Mouse (Mus musculus): Measurements from ENCODE around the gene Lin7a. TPM values are rescaled to one million over a fixed set of nuclear protein-coding genes. Genes with fewer than 3 reads are reported as not detected.

Lin7a gene
- polyA plus RNA-seq, 1 experiment from 2014 or later = 3.4 TPM

GRCm38 (mm10) chr10:107253191-107253965, 18.1 kb upstream of the Lin7a start:
- H3K27ac ChIP-seq (ENCODE audit: low read length) = no peak overlapping the region
- H3K36me3 ChIP-seq (ENCODE audit: control insufficient read depth, insufficient read depth, low read length) = no peaks in the 10 kb centered on the region
- 93% methylated on average over 4 of the region's 4 CpGs for WGBS
- no peaks in the 10 kb centered on the region for H3K27me3 ChIP-seq (ENCODE audit: control insufficient read depth, insufficient read depth, low read length)
- H3K9ac ChIP-seq (ENCODE audit: low read length) = no peak overlapping the region
- H3K4me3 ChIP-seq (replicated peaks; ENCODE audit: low read length) = no peak overlapping the region
- ATAC-seq (ENCODE audit: insufficient read depth, low FRiP score) = no peak
- no peak overlapping the region for H3K4me2 ChIP-seq (ENCODE audit: low read depth, low read length)
- no peaks in the 10 kb centered on the region for H3K4me1 ChIP-seq (ENCODE audit: control insufficient read depth, insufficient read depth, low read length)
- H3K9me3 ChIP-seq (replicated peaks; ENCODE audit: control insufficient read depth, low read length) = no peaks in the 10 kb centered on the region

- Histone ChIP-seq H3K36me3 (ENCODE audit: control insufficient read depth, insufficient read depth, low read length) (no peaks in the 10 kb centered on the region), H3K27me3 (ENCODE audit: control insufficient read depth, insufficient read depth, low read length) (no peaks in the 10 kb centered on the region), H3K4me3 (replicated peaks; ENCODE audit: low read length) (no peak overlapping the region), H3K4me1 (ENCODE audit: control insufficient read depth, insufficient read depth, low read length) (no peaks in the 10 kb centered on the region), H3K9me3 (replicated peaks; ENCODE audit: control insufficient read depth, low read length) (no peaks in the 10 kb centered on the region), H3K9ac (ENCODE audit: low read length) (no peak overlapping the region), H3K27ac (ENCODE audit: low read length) (no peak overlapping the region), H3K4me2 (ENCODE audit: low read depth, low read length) (no peak overlapping the region)
- ATAC-seq (ENCODE audit: insufficient read depth, low FRiP score) = no peak
Observed at GRCm38 (mm10) chr10:107254656-107255055, 16.8 kb upstream of the Lin7a start.

DNA sequence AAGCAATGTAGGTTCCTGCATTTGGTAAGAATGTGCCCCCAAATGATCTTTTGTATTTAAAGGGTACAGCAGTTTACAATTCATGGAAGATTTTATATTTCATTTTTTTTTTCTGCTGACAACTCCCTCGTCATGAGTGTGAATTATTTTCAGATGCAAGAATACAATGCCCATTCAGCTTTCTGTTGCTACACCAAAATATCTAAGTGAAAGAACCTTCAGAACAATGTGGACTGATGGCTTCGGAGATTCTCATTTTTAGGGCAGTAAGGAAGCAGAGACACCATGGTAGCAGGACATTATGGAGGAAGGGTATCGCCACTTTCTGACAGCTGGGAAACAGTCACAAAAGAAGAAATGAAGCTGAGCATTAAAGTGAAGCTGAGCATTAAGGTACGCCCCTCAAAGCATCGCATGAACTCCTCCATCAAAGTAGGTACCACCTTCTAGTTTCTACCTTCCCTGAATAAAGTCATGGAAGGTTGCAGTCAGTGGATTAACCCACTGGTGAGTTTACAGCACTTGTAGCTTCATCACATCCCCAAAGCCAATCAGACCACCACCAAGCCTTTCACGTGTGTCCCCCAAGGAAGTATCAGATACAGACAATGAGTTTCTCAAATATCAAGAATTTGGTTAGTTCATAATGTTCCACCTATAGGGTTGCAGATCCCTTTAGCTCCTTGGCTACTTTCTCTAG, 16.0 kb upstream of the Lin7a start:
- Histone ChIP-seq H3K4me2 (ENCODE audit: low read depth, low read length) (no peak overlapping the region), H3K4me1 (ENCODE audit: control insufficient read depth, insufficient read depth, low read length) (no peaks in the 10 kb centered on the region), H3K9me3 (replicated peaks; ENCODE audit: control insufficient read depth, low read length) (no peaks in the 10 kb centered on the region), H3K27me3 (ENCODE audit: control insufficient read depth, insufficient read depth, low read length) (no peaks in the 10 kb centered on the region), H3K9ac (ENCODE audit: low read length) (no peak overlapping the region), H3K27ac (ENCODE audit: low read length) (no peak overlapping the region), H3K4me3 (replicated peaks; ENCODE audit: low read length) (no peak overlapping the region), H3K36me3 (ENCODE audit: control insufficient read depth, insufficient read depth, low read length) (no peaks in the 10 kb centered on the region)
- WGBS = 87% methylated on average over 6 of the region's 6 CpGs
- no peak for ATAC-seq (ENCODE audit: insufficient read depth, low FRiP score)

GRCm38 (mm10) chr10:107256451-107256960, 15.0 kb upstream of the Lin7a start:
- Histone ChIP-seq H3K4me2 (ENCODE audit: low read depth, low read length) (no peak overlapping the region), H3K4me3 (replicated peaks; ENCODE audit: low read length) (no peak overlapping the region), H3K27me3 (ENCODE audit: control insufficient read depth, insufficient read depth, low read length) (no peaks in the 10 kb centered on the region), H3K9me3 (replicated peaks; ENCODE audit: control insufficient read depth, low read length) (no peaks in the 10 kb centered on the region), H3K27ac (ENCODE audit: low read length) (no peak overlapping the region), H3K4me1 (ENCODE audit: control insufficient read depth, insufficient read depth, low read length) (no peaks in the 10 kb centered on the region), H3K9ac (ENCODE audit: low read length) (no peak overlapping the region), H3K36me3 (ENCODE audit: control insufficient read depth, insufficient read depth, low read length) (no peaks in the 10 kb centered on the region)
- no peak for ATAC-seq (ENCODE audit: insufficient read depth, low FRiP score)
- WGBS = 65% methylated on average over 5 of the region's 5 CpGs

DNA sequence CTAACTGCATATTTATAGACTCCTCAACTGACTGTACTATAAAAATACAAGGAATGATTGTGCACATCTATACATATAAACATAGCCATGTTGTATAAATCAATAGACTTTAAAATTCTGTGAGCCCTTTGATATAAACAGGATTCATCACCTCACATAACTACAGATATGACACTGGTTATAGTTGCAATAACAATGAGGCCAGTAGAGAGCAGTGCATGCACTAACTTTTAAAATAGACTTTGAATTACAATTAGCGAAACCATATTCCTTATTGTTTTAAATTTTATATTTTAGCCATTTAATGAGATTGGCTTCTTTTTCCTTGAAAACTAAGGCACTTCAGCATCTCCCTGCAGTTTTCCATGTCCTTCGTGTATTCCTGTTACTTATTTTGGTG, 11.1 kb upstream of the Lin7a start:
- Histone ChIP-seq H3K9ac (ENCODE audit: low read length) (no peak overlapping the region), H3K9me3 (replicated peaks; ENCODE audit: control insufficient read depth, low read length) (no peaks in the 10 kb centered on the region), H3K27ac (ENCODE audit: low read length) (no peak overlapping the region), H3K4me3 (replicated peaks; ENCODE audit: low read length) (no peak overlapping the region), H3K36me3 (ENCODE audit: control insufficient read depth, insufficient read depth, low read length) (no peaks in the 10 kb centered on the region), H3K4me2 (ENCODE audit: low read depth, low read length) (no peak overlapping the region), H3K27me3 (ENCODE audit: control insufficient read depth, insufficient read depth, low read length) (no peaks in the 10 kb centered on the region), H3K4me1 (ENCODE audit: control insufficient read depth, insufficient read depth, low read length) (no peaks in the 10 kb centered on the region)
- no peak for ATAC-seq (ENCODE audit: insufficient read depth, low FRiP score)
- WGBS = 76% methylated on average over 2 of the region's 2 CpGs

DNA sequence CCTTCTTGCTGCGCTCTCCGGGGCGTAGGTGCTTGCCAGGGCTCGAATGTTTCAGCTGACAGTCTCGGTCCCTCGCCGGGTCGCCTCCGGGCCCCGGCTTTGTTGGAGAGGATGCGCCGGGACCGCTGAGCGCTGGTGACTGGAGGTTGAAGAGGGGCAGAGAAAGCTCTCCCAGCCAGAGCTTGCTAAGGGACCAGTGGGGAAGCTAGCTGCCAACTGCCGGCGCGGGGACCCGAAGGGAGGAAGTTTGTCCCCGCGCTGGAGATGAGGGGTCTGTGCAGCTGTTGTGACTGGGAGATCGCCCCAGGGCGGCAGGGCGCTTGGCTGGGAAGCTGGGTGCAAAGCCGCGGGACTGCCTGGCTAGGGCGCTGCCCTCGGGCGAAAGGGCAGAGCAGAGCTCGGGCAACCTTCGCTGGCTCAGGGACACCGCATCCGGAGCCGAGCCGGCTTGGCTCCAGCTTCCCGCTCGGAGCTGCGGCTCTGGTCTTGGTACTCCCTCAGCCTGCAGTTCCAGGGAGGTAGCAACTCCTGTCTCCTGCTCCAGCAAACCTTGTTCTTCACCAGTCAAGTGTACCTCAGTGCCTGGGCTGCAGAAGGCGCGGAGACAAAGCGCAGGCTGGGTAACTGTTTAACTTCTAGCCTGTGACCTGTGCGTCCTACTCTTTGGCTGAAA, 781 bp downstream of the Lin7a start:
- no peaks in the 10 kb centered on the region for H3K9me3 ChIP-seq (replicated peaks; ENCODE audit: control insufficient read depth, low read length)
- peaks cover 2% of the 10 kb centered on the region; the same call in 1 of the 2 replicates for H3K27me3 ChIP-seq (ENCODE audit: control insufficient read depth, insufficient read depth, low read length)
- H3K9ac ChIP-seq (ENCODE audit: low read length) = peak overlapping the region; percentile 74
- H3K4me2 ChIP-seq (ENCODE audit: low read depth, low read length) = peak overlapping the region; percentile 96
- WGBS = under 1% methylated on average over 41 of the region's 41 CpGs
- no peaks in the 10 kb centered on the region for H3K36me3 ChIP-seq (ENCODE audit: control insufficient read depth, insufficient read depth, low read length)
- H3K27ac ChIP-seq (ENCODE audit: low read length) = no peak overlapping the region
- H3K4me3 ChIP-seq (replicated peaks; ENCODE audit: low read length) = peak overlapping the region; percentile 57
- peak; percentile 63 for ATAC-seq (ENCODE audit: insufficient read depth, low FRiP score)
- H3K4me1 ChIP-seq (ENCODE audit: control insufficient read depth, insufficient read depth, low read length) = no peaks in the 10 kb centered on the region

DNA sequence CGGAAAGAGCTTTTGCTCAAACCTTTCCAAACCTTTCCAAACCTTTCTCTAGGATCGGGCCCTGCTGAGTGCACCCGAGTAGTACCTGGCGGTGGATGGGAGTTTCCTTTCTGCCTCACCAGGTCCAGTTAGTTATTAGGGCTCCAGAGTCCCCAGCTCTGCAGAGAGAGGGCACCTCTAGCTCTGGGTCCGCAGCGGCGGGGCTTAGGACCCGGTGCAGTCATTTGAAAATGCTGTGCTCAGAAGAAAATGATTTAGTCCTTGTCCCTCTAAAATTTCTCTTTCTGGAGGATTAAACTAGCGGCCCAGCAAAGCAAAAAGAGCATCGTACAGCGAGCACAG, 1.3 kb downstream of the Lin7a start:
- no peak for ATAC-seq (ENCODE audit: insufficient read depth, low FRiP score)
- H3K27ac ChIP-seq (ENCODE audit: low read length) = no peak overlapping the region
- H3K9me3 ChIP-seq (replicated peaks; ENCODE audit: control insufficient read depth, low read length) = no peaks in the 10 kb centered on the region
- peak overlapping the region; percentile 74 for H3K9ac ChIP-seq (ENCODE audit: low read length)
- H3K4me2 ChIP-seq (ENCODE audit: low read depth, low read length) = peak overlapping the region; percentile 96
- no peaks in the 10 kb centered on the region for H3K4me1 ChIP-seq (ENCODE audit: control insufficient read depth, insufficient read depth, low read length)
- peak overlapping the region; percentile 57 for H3K4me3 ChIP-seq (replicated peaks; ENCODE audit: low read length)
- no peaks in the 10 kb centered on the region for H3K36me3 ChIP-seq (ENCODE audit: control insufficient read depth, insufficient read depth, low read length)
- H3K27me3 ChIP-seq (ENCODE audit: control insufficient read depth, insufficient read depth, low read length) = peaks cover 2% of the 10 kb centered on the region; the same call in 1 of the 2 replicates
- 9% methylated on average over 11 of the region's 11 CpGs for WGBS

GRCm38 (mm10) chr10:107273848-107274247, 2.4 kb downstream of the Lin7a start:
- 55% methylated on average over 6 of the region's 6 CpGs for WGBS
- no peak for ATAC-seq (ENCODE audit: insufficient read depth, low FRiP score)
- no peak overlapping the region for H3K9ac ChIP-seq (ENCODE audit: low read length)
- no peak overlapping the region for H3K27ac ChIP-seq (ENCODE audit: low read length)
- H3K27me3 ChIP-seq (ENCODE audit: control insufficient read depth, insufficient read depth, low read length) = peaks cover 2% of the 10 kb centered on the region; the same call in 1 of the 2 replicates
- no peaks in the 10 kb centered on the region for H3K4me1 ChIP-seq (ENCODE audit: control insufficient read depth, insufficient read depth, low read length)
- H3K36me3 ChIP-seq (ENCODE audit: control insufficient read depth, insufficient read depth, low read length) = no peaks in the 10 kb centered on the region
- H3K4me3 ChIP-seq (replicated peaks; ENCODE audit: low read length) = no peak overlapping the region
- no peak overlapping the region for H3K4me2 ChIP-seq (ENCODE audit: low read depth, low read length)
- H3K9me3 ChIP-seq (replicated peaks; ENCODE audit: control insufficient read depth, low read length) = no peaks in the 10 kb centered on the region

GRCm38 (mm10) chr10:107274785-107275184, 3.3 kb downstream of the Lin7a start:
- Histone ChIP-seq H3K4me2 (ENCODE audit: low read depth, low read length) (no peak overlapping the region), H3K27ac (ENCODE audit: low read length) (no peak overlapping the region), H3K9ac (ENCODE audit: low read length) (no peak overlapping the region), H3K4me3 (replicated peaks; ENCODE audit: low read length) (no peak overlapping the region), H3K9me3 (replicated peaks; ENCODE audit: control insufficient read depth, low read length) (no peaks in the 10 kb centered on the region), H3K36me3 (ENCODE audit: control insufficient read depth, insufficient read depth, low read length) (no peaks in the 10 kb centered on the region), H3K27me3 (ENCODE audit: control insufficient read depth, insufficient read depth, low read length) (peaks cover 2% of the 10 kb centered on the region; the same call in 1 of the 2 replicates), H3K4me1 (ENCODE audit: control insufficient read depth, insufficient read depth, low read length) (peaks cover 1% of the 10 kb centered on the region; the same call in 1 of the 2 replicates)
- 57% methylated on average over 3 of the region's 3 CpGs for WGBS
- ATAC-seq (ENCODE audit: insufficient read depth, low FRiP score) = no peak
